Mouse (Mus musculus): ENCODE results near the gene Slc51a. TPM values are rescaled to one million over a fixed set of nuclear protein-coding genes. Genes with fewer than 3 reads are reported as not detected.

The Slc51a gene
- total and polyA plus RNA-seq, 2 experiments from 2014 or later: 0.14 TPM; not detected in 1

DNA sequence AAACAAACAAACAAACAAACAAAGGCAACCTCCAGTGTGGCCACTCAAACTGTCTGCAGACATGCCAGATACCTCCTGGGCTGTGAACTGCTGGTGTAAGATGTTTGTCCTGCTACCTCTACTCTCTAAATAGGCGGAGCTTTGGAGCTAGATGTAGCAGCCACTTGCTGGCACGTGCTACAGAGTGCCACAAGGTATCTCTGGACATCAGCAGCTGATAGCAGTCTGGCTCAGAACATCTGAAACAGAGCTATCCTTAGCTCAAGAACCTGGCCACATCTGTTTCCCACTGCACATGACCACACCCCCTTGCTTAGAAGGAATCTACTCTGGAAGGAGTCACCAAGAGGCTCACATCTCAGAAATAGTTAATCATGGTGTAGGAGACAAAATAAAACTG is 2.5 kb downstream of the Slc51a start:
- no peaks in the 10 kb centered on the region for H3K27me3 ChIP-seq (ENCODE audit: insufficient read depth, low read length)
- WGBS: 89% methylated on average over 2 of the region's 2 CpGs
- DNase-seq (ENCODE audit: low spot score): no peak
- H3K9ac ChIP-seq (replicated peaks; ENCODE audit: low read length, poor library complexity, severe bottlenecking): no peak overlapping the region
- H3K4me1 ChIP-seq (ENCODE audit: insufficient read depth, low read length): no peaks in the 10 kb centered on the region
- H3K4me3 ChIP-seq (ENCODE audit: low read depth, low read length): no peak overlapping the region
- H3K36me3 ChIP-seq (ENCODE audit: insufficient read depth, low read length): no peaks in the 10 kb centered on the region
- ATAC-seq (ENCODE audit: low FRiP score): no peak
- H3K9me3 ChIP-seq (ENCODE audit: low read length): no peaks in the 10 kb centered on the region
- H3K4me2 ChIP-seq (ENCODE audit: low read depth, low read length, poor library complexity, severe bottlenecking): no peak overlapping the region
- TF ChIP-seq CTCF (IDR thresholded peaks at IDR 0.05): no peak
- no peak overlapping the region for H3K27ac ChIP-seq (ENCODE audit: low read depth, low read length)

DNA sequence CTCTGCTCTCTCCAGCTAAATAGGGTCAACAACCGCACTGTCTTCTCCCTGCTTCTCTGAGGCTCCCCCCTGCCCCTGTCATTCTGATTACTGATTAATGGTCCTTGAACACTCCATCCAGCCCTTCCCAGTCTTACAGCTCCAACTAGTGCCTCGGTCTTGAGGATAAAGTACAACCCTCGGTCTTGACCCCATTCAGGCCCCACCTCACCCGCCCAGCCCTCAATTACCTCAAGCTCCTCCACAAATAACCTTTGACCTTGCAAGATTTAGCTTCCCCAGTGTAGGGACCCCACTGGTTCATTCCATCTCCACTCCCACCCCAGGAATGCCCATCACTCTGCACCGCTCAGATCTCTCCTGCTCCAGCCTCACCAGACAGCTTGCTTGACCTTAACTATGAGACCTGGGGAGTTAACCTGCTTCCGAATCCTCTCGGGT is 3.2 kb downstream of the Slc51a start:
- Histone ChIP-seq H3K36me3 (ENCODE audit: insufficient read depth, low read length) (no peaks in the 10 kb centered on the region), H3K4me3 (ENCODE audit: low read depth, low read length) (no peak overlapping the region), H3K27me3 (ENCODE audit: insufficient read depth, low read length) (no peaks in the 10 kb centered on the region), H3K9ac (replicated peaks; ENCODE audit: low read length, poor library complexity, severe bottlenecking) (no peak overlapping the region), H3K4me2 (ENCODE audit: low read depth, low read length, poor library complexity, severe bottlenecking) (no peak overlapping the region), H3K9me3 (ENCODE audit: low read length) (no peaks in the 10 kb centered on the region), H3K4me1 (ENCODE audit: insufficient read depth, low read length) (no peaks in the 10 kb centered on the region), H3K27ac (ENCODE audit: low read depth, low read length) (no peak overlapping the region)
- no peak for ATAC-seq (ENCODE audit: low FRiP score)
- no peak for TF ChIP-seq CTCF (IDR thresholded peaks at IDR 0.05)
- WGBS: 50% methylated on average over 7 of the region's 7 CpGs
- DNase-seq (ENCODE audit: low spot score): no peak

DNA sequence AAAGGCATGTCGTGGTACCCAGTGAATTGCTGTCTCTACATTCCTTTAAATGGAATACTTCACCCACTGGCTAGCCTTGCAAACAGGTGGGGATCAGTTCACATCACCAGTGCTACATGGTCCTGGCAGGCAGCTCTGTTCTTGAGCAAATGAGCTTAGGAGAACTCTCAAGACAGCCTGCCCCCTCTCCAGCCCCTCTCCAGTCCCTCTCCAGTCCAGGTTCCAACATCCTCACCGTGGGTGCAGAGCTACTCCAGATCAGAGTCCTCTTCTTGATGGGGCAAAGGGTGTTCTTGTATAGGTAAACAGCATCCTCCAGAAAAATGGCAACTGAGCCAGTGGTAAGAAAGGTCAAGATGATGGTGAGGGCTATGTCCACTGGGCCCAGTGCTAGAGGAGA is 8.3 kb downstream of the Slc51a start:
- 73% methylated on average over 2 of the region's 2 CpGs for WGBS
- ATAC-seq (ENCODE audit: low FRiP score) (no peak), DNase-seq (ENCODE audit: low spot score) (no peak)
- no peak for TF ChIP-seq CTCF (IDR thresholded peaks at IDR 0.05)
- Histone ChIP-seq H3K4me2 (ENCODE audit: low read depth, low read length, poor library complexity, severe bottlenecking) (no peak overlapping the region), H3K36me3 (ENCODE audit: insufficient read depth, low read length) (0 out of 2 replicates have a peak, but pooled peaks cover 3% of the 10 kb centered on the region), H3K27ac (ENCODE audit: low read depth, low read length) (no peak overlapping the region), H3K9me3 (ENCODE audit: low read length) (no peaks in the 10 kb centered on the region), H3K4me1 (ENCODE audit: insufficient read depth, low read length) (no peaks in the 10 kb centered on the region), H3K27me3 (ENCODE audit: insufficient read depth, low read length) (no peaks in the 10 kb centered on the region), H3K4me3 (ENCODE audit: low read depth, low read length) (no peak overlapping the region), H3K9ac (replicated peaks; ENCODE audit: low read length, poor library complexity, severe bottlenecking) (no peak overlapping the region)

DNA sequence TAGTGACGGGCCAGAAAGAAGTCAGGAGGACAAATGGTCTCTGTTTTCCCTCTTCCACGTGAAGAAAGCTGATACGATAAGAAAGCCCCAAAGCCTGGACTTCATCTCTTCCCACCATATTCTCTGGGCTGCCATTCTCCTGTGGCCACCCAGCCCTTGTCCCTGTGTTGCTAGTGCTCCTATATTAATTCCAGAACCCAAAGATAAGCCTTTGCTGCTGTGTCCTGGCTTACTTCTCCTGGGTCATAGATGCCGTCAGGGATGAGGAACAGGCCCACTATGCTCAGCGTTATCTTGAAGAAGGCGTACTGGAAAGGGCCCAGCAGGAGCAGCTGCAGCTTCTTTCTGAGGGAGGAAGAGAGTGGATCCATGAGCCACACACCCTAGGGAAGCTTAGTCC is 10.4 kb downstream of the Slc51a start:
- no peak overlapping the region for H3K4me3 ChIP-seq (ENCODE audit: low read depth, low read length)
- H3K27me3 ChIP-seq (ENCODE audit: insufficient read depth, low read length): no peaks in the 10 kb centered on the region
- H3K27ac ChIP-seq (ENCODE audit: low read depth, low read length): no peak overlapping the region
- no peaks in the 10 kb centered on the region for H3K4me1 ChIP-seq (ENCODE audit: insufficient read depth, low read length)
- no peak overlapping the region for H3K9ac ChIP-seq (replicated peaks; ENCODE audit: low read length, poor library complexity, severe bottlenecking)
- H3K9me3 ChIP-seq (ENCODE audit: low read length): no peaks in the 10 kb centered on the region
- H3K4me2 ChIP-seq (ENCODE audit: low read depth, low read length, poor library complexity, severe bottlenecking): no peak overlapping the region
- 89% methylated on average over 6 of the region's 6 CpGs for WGBS
- no peak for ATAC-seq (ENCODE audit: low FRiP score)
- peaks cover 17% of the 10 kb centered on the region for H3K36me3 ChIP-seq (ENCODE audit: insufficient read depth, low read length)
- no peak for TF ChIP-seq CTCF (IDR thresholded peaks at IDR 0.05)
- no peak for DNase-seq (ENCODE audit: low spot score)

DNA sequence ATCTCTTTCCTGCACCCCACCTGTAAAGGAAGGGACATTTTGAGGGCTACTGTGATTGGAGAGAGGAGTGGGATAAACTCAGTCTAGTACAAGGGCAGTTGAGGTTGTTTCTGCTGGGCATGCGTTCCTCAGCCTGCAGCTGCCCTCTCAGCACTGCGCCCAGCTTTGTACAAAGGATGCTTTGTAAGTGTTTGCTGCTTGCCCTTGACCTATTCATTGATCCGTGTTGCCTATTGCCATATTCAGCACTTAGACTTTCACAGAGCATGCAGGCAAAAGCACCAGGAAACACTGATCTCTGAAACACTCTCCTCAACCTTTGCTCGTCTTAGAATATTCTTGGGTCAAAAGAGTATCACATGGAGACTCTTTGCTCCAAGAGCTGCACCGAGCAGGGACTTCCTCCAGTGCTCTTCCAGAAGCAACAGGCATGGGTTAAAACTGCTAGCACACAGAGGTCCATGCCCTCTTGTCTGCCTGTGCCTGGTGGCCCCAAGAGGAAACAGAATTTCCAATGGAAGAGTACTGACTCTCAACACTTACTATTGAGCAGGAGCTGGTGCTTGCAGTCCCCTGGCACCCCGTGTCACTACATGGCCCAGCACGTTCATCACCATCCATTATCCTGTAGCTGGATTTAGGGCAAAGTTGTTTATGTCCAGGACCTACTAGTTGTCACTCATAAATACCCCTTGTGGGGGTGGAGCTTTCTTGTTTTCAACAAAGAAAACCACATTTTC is 15.2 kb downstream of the Slc51a start:
- 81% methylated on average over 7 of the region's 7 CpGs for WGBS

DNA sequence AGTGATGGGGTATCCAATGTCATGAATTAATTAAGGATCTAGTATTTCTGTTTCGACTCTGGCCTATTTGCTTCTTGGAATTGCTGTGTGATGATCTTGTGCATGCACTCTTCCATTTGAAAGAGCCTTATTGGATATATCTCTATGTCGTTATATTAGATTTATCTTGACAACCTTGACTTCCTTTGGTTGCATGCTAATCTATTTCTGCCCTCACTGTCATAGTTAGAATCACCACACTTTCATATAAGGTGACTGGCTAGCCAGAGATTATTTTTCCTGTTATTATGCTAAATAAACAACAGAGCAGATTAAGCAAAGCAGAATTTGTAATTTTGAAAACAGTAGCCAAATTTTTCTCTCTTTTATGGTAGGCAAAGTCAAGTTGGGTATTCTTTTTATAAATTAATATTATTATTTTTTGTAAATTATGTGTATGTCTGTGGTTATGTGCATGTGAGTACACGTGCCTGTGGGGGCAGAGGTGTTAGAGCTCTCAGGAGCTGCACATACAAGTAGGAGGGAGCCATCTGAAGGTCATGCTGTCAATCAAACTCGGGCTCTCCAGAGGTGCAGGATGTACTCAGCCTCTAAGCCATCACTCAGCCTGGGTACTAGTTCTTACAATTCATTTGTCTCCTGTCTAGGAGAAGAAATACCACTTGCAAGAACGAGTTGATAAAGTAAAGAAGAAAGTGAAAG is 18.1 kb downstream of the Slc51a start:
- DNase-seq (ENCODE audit: low spot score) (no peak), ATAC-seq (ENCODE audit: low FRiP score) (no peak)
- Histone ChIP-seq H3K9me3 (ENCODE audit: low read length) (no peaks in the 10 kb centered on the region), H3K9ac (replicated peaks; ENCODE audit: low read length, poor library complexity, severe bottlenecking) (no peak overlapping the region), H3K27ac (ENCODE audit: low read depth, low read length) (no peak overlapping the region), H3K4me2 (ENCODE audit: low read depth, low read length, poor library complexity, severe bottlenecking) (no peak overlapping the region), H3K4me3 (ENCODE audit: low read depth, low read length) (no peak overlapping the region), H3K36me3 (ENCODE audit: insufficient read depth, low read length) (peaks cover 45% of the 10 kb centered on the region), H3K27me3 (ENCODE audit: insufficient read depth, low read length) (no peaks in the 10 kb centered on the region), H3K4me1 (ENCODE audit: insufficient read depth, low read length) (no peaks in the 10 kb centered on the region)
- WGBS: 81% methylated on average over 5 of the region's 5 CpGs
- no peak for TF ChIP-seq CTCF (IDR thresholded peaks at IDR 0.05)

More for the DNA sequence above, 15.2 kb downstream of the Slc51a start:
- Histone ChIP-seq H3K9me3 (ENCODE audit: low read length) (no peaks in the 10 kb centered on the region), H3K36me3 (ENCODE audit: insufficient read depth, low read length) (peaks cover 43% of the 10 kb centered on the region), H3K27ac (ENCODE audit: low read depth, low read length) (no peak overlapping the region), H3K4me1 (ENCODE audit: insufficient read depth, low read length) (no peaks in the 10 kb centered on the region), H3K4me3 (ENCODE audit: low read depth, low read length) (no peak overlapping the region), H3K9ac (replicated peaks; ENCODE audit: low read length, poor library complexity, severe bottlenecking) (no peak overlapping the region), H3K27me3 (ENCODE audit: insufficient read depth, low read length) (no peaks in the 10 kb centered on the region), H3K4me2 (ENCODE audit: low read depth, low read length, poor library complexity, severe bottlenecking) (no peak overlapping the region)
- DNase-seq (ENCODE audit: low spot score) (no peak), ATAC-seq (ENCODE audit: low FRiP score) (no peak)
- TF ChIP-seq CTCF (IDR thresholded peaks at IDR 0.05): no peak
